Mouse (Mus musculus): ENCODE measurements around the gene Mef2b. TPM values are rescaled to one million over a fixed set of nuclear protein-coding genes. Genes with fewer than 3 reads are reported as not detected.

Gene Mef2b
- polyA plus RNA-seq, 1 experiment, result 0.85 TPM

DNA sequence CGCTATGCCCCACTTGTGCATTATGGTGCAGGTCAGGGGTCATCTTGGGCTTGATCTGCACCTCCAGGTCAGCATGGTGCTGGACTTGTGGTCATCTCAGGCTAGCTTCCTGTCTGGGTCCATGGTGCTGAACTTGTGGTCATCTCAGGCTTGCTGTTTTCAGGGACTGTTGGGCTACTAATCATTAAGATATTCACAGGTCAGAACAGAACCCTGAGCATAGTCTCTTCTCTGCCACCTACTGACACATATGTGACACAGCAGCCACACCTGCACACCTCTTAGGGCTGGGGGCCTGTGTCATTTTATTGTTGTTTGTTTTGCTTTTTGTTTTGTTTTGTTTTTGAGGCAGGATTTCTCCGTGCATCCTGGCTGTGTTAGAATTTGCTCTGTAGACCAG lies 16.6 kb upstream of the Mef2b start:
- H3K4me2 ChIP-seq (ENCODE audit: low read depth), result no peak overlapping the region
- TF ChIP-seq POLR2A (IDR thresholded peaks at IDR 0.05; ENCODE audit: insufficient read length, low read depth), result no peak
- TF ChIP-seq REST (IDR thresholded peaks at IDR 0.05; ENCODE audit: insufficient read depth, insufficient read length), result peak; percentile 45
- no peak overlapping the region for H3K4me3 ChIP-seq
- H3ac ChIP-seq (ENCODE audit: control insufficient read depth, insufficient read length), result no peak overlapping the region
- H3K27me3 ChIP-seq (ENCODE audit: control insufficient read depth, insufficient read depth, insufficient read length), result peaks cover 57% of the 10 kb centered on the region
- no peaks in the 10 kb centered on the region for H3K79me2 ChIP-seq (ENCODE audit: control insufficient read depth, insufficient read depth)
- no peaks in the 10 kb centered on the region for H3K36me3 ChIP-seq (ENCODE audit: control insufficient read depth, insufficient read depth)

DNA sequence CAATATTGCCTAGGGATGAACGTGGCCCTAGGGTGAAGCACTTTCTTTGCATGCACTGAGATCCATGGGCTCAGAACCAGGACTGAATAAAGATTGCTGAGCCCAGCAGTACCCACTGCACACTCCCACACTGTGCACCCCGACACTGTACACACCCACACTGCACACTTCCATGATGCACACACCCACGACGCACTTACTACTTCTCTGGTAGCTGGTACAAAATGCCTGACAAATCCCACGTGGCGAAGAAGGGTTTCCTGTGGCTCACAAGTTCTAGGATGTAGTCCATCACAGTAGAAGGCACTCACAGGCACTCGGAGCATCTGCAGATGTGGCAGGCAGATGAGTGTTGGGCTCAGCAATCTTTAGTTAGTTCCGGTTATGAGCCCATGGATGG lies 14.5 kb upstream of the Mef2b start:
- Histone ChIP-seq H3K27me3 (ENCODE audit: control insufficient read depth, insufficient read depth, insufficient read length) (peaks cover 43% of the 10 kb centered on the region), H3K4me2 (ENCODE audit: low read depth) (no peak overlapping the region), H3K36me3 (ENCODE audit: control insufficient read depth, insufficient read depth) (no peaks in the 10 kb centered on the region), H3ac (ENCODE audit: control insufficient read depth, insufficient read length) (no peak overlapping the region), H3K4me3 (no peak overlapping the region), H3K79me2 (ENCODE audit: control insufficient read depth, insufficient read depth) (no peaks in the 10 kb centered on the region)
- TF ChIP-seq MAX (IDR thresholded peaks at IDR 0.05; ENCODE audit: low read depth) (no peak), REST (IDR thresholded peaks at IDR 0.05; ENCODE audit: insufficient read depth, insufficient read length) (no peak), TCF12 (IDR thresholded peaks at IDR 0.05; ENCODE audit: insufficient read depth, poor library complexity, severe bottlenecking) (no peak), MYOD1 (IDR thresholded peaks at IDR 0.05; ENCODE audit: control insufficient read depth in 1 of 3, insufficient read length in 2 of 3, low read depth in 2 of 3) (no peak), POLR2AphosphoS2 (IDR thresholded peaks at IDR 0.05; ENCODE audit: insufficient read length, low read depth) (no peak), E2F4 (IDR thresholded peaks at IDR 0.05; ENCODE audit: insufficient read depth) (no peak)

DNA sequence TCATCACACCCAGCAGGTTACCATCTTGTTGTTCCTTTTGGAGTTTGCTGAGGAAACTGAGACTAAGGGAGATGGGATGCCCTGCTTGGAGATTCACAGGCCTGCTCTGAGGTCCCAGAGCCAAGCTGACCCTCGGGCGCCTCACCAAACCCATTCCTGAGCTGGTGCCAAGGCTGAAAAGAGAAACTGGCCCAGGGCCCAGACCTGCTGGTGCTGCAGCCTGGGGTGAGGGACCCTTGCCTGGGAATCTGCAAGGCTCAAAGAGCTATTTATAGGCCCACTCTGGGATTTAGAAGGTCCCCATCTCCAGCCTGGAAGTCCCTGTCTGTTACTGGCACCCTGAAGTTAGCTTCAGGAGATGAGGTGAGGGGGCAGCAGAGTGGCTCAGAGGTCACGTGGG lies 11.1 kb upstream of the Mef2b start:
- Histone ChIP-seq H3K27me3 (ENCODE audit: control insufficient read depth, insufficient read depth, insufficient read length) (peaks cover 24% of the 10 kb centered on the region), H3K4me3 (no peak overlapping the region), H3ac (ENCODE audit: control insufficient read depth, insufficient read length) (no peak overlapping the region), H3K36me3 (ENCODE audit: control insufficient read depth, insufficient read depth) (no peaks in the 10 kb centered on the region), H3K79me2 (ENCODE audit: control insufficient read depth, insufficient read depth) (no peaks in the 10 kb centered on the region), H3K4me2 (ENCODE audit: low read depth) (no peak overlapping the region)
- TF ChIP-seq REST (IDR thresholded peaks at IDR 0.05; ENCODE audit: insufficient read depth, insufficient read length) (no peak), SRF (IDR thresholded peaks at IDR 0.05; ENCODE audit: control insufficient read depth, insufficient read length, low read depth) (no peak), MYOG (IDR thresholded peaks at IDR 0.05; ENCODE audit: control insufficient read depth in 1 of 3, insufficient read depth in 1 of 3, insufficient read length in 2 of 3, low read depth in 2 of 3) (no peak)

DNA sequence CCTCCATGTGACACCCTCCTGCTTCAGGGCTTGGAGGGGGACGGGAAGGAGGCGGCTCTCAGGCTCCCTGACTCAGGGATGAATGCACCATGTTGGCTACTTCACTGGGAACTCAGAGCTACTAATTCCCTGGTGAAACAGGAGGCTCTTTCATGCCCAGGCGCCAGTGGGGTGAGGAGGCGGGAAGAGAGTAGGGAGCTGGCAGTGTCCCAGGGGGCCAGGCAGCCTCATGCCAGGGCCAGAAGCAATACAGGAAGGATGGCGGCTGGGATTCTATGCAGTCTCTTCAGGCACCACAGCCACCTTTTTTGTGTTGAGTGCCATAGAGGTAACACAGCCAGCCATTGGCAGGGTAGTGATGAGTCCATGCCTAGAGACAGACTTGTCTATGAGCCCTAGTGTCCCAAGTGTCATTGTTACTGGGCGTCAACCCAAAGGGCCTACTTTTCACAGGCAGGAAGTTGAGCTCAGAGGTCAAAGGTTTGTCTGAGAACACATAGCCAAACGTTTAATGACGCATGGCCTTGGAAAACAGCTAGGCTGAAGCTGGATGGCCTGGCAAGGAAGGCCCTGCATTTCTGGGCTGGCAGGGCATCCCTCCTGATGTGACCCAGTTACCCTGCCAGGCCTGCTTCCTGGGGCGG lies 10.1 kb upstream of the Mef2b start:
- Histone ChIP-seq H3ac (ENCODE audit: control insufficient read depth, insufficient read length) (no peak overlapping the region), H3K4me3 (no peak overlapping the region), H3K4me2 (ENCODE audit: low read depth) (peak overlapping the region; percentile 48), H3K27me3 (ENCODE audit: control insufficient read depth, insufficient read depth, insufficient read length) (peaks cover 15% of the 10 kb centered on the region), H3K36me3 (ENCODE audit: control insufficient read depth, insufficient read depth) (no peaks in the 10 kb centered on the region), H3K79me2 (ENCODE audit: control insufficient read depth, insufficient read depth) (no peaks in the 10 kb centered on the region)
- TF ChIP-seq MYOD1 (IDR thresholded peaks at IDR 0.05; ENCODE audit: control insufficient read depth in 1 of 3, insufficient read length in 2 of 3, low read depth in 2 of 3), result no peak
- no peak for TF ChIP-seq POLR2AphosphoS2 (IDR thresholded peaks at IDR 0.05; ENCODE audit: insufficient read length, low read depth)

DNA sequence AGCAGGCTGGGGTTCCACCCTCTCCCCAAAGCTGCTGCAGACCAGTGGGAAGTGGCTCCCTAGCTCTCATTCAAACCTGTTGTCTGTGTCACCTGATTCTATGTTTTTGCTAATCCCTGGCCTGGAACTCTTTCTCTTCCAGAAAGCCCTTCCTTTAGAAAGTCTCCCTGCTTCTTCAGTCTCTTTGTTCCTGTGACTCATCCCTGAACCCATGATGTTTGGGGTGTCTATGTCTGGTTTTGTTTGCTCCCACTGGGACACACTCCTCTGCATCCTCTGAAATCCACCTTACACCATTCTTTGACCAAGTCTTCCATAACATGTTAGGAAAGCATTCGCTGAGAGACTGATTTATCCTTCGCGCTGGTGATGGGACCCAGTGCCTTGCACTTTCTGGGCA lies 9.4 kb upstream of the Mef2b start:
- TF ChIP-seq SRF (IDR thresholded peaks at IDR 0.05; ENCODE audit: control insufficient read depth, insufficient read length, low read depth) (no peak), USF1 (IDR thresholded peaks at IDR 0.05; ENCODE audit: low read depth) (peak; percentile 1)
- H3K4me2 ChIP-seq (ENCODE audit: low read depth), result peak overlapping the region; percentile 48
- no peaks in the 10 kb centered on the region for H3K79me2 ChIP-seq (ENCODE audit: control insufficient read depth, insufficient read depth)

DNA sequence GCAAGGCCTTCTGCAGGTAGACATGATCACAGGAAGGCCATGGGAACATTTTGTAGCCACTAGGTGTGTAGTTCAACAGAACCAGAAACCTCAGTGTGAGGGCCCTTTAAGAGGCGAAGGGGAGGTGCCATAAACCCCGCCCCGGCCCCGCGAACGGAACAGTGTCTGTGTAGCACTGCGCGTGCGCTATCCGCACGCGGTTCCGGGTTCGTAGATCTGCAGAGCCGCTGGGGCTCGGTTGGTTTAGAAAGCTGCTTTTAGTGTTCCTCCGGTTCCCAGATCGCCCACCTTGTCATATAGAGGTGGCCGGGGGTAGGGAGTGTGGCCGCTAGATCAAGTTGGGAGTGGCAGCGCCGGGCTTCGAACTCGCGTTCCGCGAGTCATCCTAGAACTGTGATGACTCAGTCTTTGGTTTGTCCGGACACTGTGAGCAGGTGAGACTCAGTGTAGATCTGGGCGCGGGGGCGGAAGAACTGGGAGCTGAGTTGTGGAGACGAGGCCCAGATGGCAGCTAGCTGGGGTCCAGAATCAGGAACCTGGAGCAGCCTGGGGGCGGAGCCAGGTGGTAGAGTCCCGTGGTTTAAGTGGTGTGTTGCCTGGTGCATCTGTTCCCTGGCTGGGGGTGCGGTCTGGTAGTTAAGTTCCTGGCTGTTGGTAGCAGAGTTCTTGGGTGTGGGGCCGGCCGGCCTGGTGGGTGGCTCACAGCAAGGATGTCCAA lies 8.2 kb upstream of the Mef2b start, which contains the start of gene Nr2c2ap:
Gene Nr2c2ap (plus strand): TSS at position 168 of the 718 bp plus-strand sequence.
- peak within 1 kb of the TSS; percentile 76 for H3K4me3 ChIP-seq
- no peaks in the 10 kb centered on the region for H3K79me2 ChIP-seq (ENCODE audit: control insufficient read depth, insufficient read depth)
- H3K27me3 ChIP-seq (ENCODE audit: control insufficient read depth, insufficient read depth, insufficient read length), result no peaks in the 10 kb centered on the region
- H3K4me2 ChIP-seq (ENCODE audit: low read depth), result peak within 1 kb of the TSS; percentile 95
- TF ChIP-seq MYOG (IDR thresholded peaks at IDR 0.05; ENCODE audit: control insufficient read depth in 1 of 3, insufficient read depth in 1 of 3, insufficient read length in 2 of 3, low read depth in 2 of 3) (no peak), E2F4 (IDR thresholded peaks at IDR 0.05; ENCODE audit: insufficient read depth) (no peak), USF1 (IDR thresholded peaks at IDR 0.05; ENCODE audit: low read depth) (no peak), SRF (IDR thresholded peaks at IDR 0.05; ENCODE audit: control insufficient read depth, insufficient read length, low read depth) (peak; percentile 6), POLR2A (IDR thresholded peaks at IDR 0.05; ENCODE audit: insufficient read length, low read depth) (peak; percentile 62), POLR2AphosphoS2 (IDR thresholded peaks at IDR 0.05; ENCODE audit: insufficient read length, low read depth) (peak; percentile 78), TCF12 (IDR thresholded peaks at IDR 0.05; ENCODE audit: insufficient read depth, poor library complexity, severe bottlenecking) (no peak), REST (IDR thresholded peaks at IDR 0.05; ENCODE audit: insufficient read depth, insufficient read length) (no peak), MYOD1 (IDR thresholded peaks at IDR 0.05; ENCODE audit: control insufficient read depth in 1 of 3, insufficient read length in 2 of 3, low read depth in 2 of 3) (peak in 1 of 3 experiments; percentile 10)
- H3ac ChIP-seq (ENCODE audit: control insufficient read depth, insufficient read length), result peak within 1 kb of the TSS; percentile 0
- no peaks in the 10 kb centered on the region for H3K36me3 ChIP-seq (ENCODE audit: control insufficient read depth, insufficient read depth)

More for the DNA sequence above, 9.4 kb upstream of the Mef2b start:
- peaks cover 9% of the 10 kb centered on the region for H3K27me3 ChIP-seq (ENCODE audit: control insufficient read depth, insufficient read depth, insufficient read length)
- H3ac ChIP-seq (ENCODE audit: control insufficient read depth, insufficient read length), result no peak overlapping the region
- no peaks in the 10 kb centered on the region for H3K36me3 ChIP-seq (ENCODE audit: control insufficient read depth, insufficient read depth)
- H3K4me3 ChIP-seq, result no peak overlapping the region

Data from myocyte (in vitro differentiated cells).